Mouse (Mus musculus): Measurements from ENCODE around the gene Gucy1b2. TPM values are rescaled to one million over a fixed set of nuclear protein-coding genes. Genes with fewer than 3 reads are reported as not detected.

The Gucy1b2 gene
- 0.06 TPM in 1 of 2 replicates, not detected in the other for polyA plus RNA-seq (2015; fragmentation: Nextera tagmentation; extraction: Ambion mirVana)

GRCm38 (mm10) chr14:62456239-62456747 lies at the start of gene Gucy1b2:
Gene Gucy1b2, minus strand, starts transcription at chr14:62456289.
- Histone ChIP-seq H3K4me2 (ENCODE audit: low read depth, low read length) (no peak within 1 kb of the TSS), H3K27me3 (replicated peaks; ENCODE audit: control insufficient read depth, insufficient read depth, low read length) (no peaks in the 10 kb centered on the region), H3K9ac (ENCODE audit: low read depth, low read length) (no peak within 1 kb of the TSS), H3K36me3 (ENCODE audit: control insufficient read depth, insufficient read depth, low read length) (no peaks in the 10 kb centered on the region), H3K27ac (ENCODE audit: low read length) (no peak within 1 kb of the TSS), H3K9me3 (ENCODE audit: control insufficient read depth, low read length) (no peaks in the 10 kb centered on the region), H3K4me1 (ENCODE audit: control insufficient read depth, insufficient read depth, low read length) (no peaks in the 10 kb centered on the region), H3K4me3 (ENCODE audit: low read length) (no peak within 1 kb of the TSS)
- 58% methylated on average over 9 of the region's 9 CpGs for WGBS
- ATAC-seq, result no peak

DNA sequence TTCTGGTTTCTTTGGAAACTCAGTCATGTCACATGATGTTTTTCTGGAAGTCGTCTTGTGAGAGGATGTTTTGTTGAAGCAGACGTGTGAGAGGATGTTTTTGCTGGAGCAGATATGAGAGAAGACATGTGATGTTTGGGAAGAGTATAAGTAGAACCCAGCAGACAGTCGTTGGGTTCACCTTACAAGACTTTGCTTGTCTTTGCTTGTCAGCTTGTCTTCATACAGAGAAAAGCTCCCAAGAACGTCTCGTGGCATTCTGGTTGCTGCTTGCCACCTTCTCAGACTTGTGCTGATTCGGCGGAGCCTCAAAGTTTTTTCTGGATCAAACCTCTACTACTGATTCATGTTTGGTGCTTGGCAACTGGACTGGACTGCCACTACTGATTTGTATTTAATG lies 41.3 kb upstream of the Gucy1b2 start:
- Histone ChIP-seq H3K9me3 (ENCODE audit: control insufficient read depth, low read length) (no peaks in the 10 kb centered on the region), H3K4me3 (ENCODE audit: low read length) (no peak overlapping the region)

GRCm38 (mm10) chr14:62496501-62496900 lies 40.4 kb upstream of the Gucy1b2 start:
- Histone ChIP-seq H3K9ac (ENCODE audit: low read depth, low read length) (no peak overlapping the region), H3K27ac (ENCODE audit: low read length) (no peak overlapping the region), H3K36me3 (ENCODE audit: control insufficient read depth, insufficient read depth, low read length) (no peaks in the 10 kb centered on the region), H3K9me3 (ENCODE audit: control insufficient read depth, low read length) (no peaks in the 10 kb centered on the region), H3K4me3 (ENCODE audit: low read length) (no peak overlapping the region), H3K27me3 (replicated peaks; ENCODE audit: control insufficient read depth, insufficient read depth, low read length) (no peaks in the 10 kb centered on the region), H3K4me1 (ENCODE audit: control insufficient read depth, insufficient read depth, low read length) (no peaks in the 10 kb centered on the region), H3K4me2 (ENCODE audit: low read depth, low read length) (no peak overlapping the region)
- ATAC-seq, result no peak
- WGBS, result 56% methylated on average over 1 of the region's 1 CpGs

More for the DNA sequence above, 41.3 kb upstream of the Gucy1b2 start:
- Histone ChIP-seq H3K9ac (ENCODE audit: low read depth, low read length) (no peak overlapping the region), H3K27me3 (replicated peaks; ENCODE audit: control insufficient read depth, insufficient read depth, low read length) (no peaks in the 10 kb centered on the region), H3K27ac (ENCODE audit: low read length) (no peak overlapping the region), H3K4me1 (ENCODE audit: control insufficient read depth, insufficient read depth, low read length) (no peaks in the 10 kb centered on the region), H3K4me2 (ENCODE audit: low read depth, low read length) (no peak overlapping the region), H3K36me3 (ENCODE audit: control insufficient read depth, insufficient read depth, low read length) (no peaks in the 10 kb centered on the region)
- 72% methylated on average over 7 of the region's 7 CpGs for WGBS
- no peak for ATAC-seq

GRCm38 (mm10) chr14:62493456-62493855 lies 37.4 kb upstream of the Gucy1b2 start:
- no peaks in the 10 kb centered on the region for H3K9me3 ChIP-seq (ENCODE audit: control insufficient read depth, low read length)
- H3K4me2 ChIP-seq (ENCODE audit: low read depth, low read length), result no peak overlapping the region
- no peaks in the 10 kb centered on the region for H3K4me1 ChIP-seq (ENCODE audit: control insufficient read depth, insufficient read depth, low read length)
- H3K9ac ChIP-seq (ENCODE audit: low read depth, low read length), result no peak overlapping the region
- H3K27ac ChIP-seq (ENCODE audit: low read length), result no peak overlapping the region
- no peak overlapping the region for H3K4me3 ChIP-seq (ENCODE audit: low read length)
- WGBS, result 77% methylated on average over 5 of the region's 5 CpGs
- no peaks in the 10 kb centered on the region for H3K36me3 ChIP-seq (ENCODE audit: control insufficient read depth, insufficient read depth, low read length)
- no peaks in the 10 kb centered on the region for H3K27me3 ChIP-seq (replicated peaks; ENCODE audit: control insufficient read depth, insufficient read depth, low read length)
- ATAC-seq, result no peak

DNA sequence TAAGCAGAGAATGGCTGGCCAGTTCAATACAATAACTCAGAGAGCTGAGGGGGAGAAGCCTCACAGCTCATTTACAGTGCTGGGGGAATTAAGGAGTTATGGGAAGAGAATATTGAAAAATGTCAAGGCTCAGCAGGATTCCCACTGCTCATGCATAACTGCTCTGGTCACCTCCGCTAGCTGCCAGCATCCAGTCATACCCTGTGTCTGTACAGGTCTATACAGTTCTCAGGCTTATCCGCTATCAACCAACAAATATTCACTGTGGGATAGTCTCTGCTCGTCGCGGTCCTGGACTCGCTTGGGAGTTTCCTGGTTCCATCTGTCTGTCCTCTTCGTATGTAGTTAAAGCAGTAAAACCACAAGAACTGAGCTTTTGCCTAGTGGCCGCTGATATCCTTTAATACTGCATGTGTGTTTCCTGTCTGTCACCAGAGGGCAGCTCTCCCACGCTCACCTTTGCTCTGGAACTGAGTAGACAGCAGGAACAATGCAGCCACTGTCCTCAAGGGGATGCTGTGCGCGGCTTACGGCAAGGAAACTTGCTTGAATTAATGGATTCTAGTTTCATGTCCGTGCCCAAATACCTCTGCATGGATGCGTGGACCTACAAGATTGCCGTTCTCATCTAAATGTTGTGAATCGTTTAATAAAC lies 36.2 kb upstream of the Gucy1b2 start:
- H3K9me3 ChIP-seq (ENCODE audit: control insufficient read depth, low read length), result no peaks in the 10 kb centered on the region
- ATAC-seq, result peak; percentile 78
- no peak overlapping the region for H3K9ac ChIP-seq (ENCODE audit: low read depth, low read length)
- WGBS, result 32% methylated on average over 16 of the region's 16 CpGs
- H3K36me3 ChIP-seq (ENCODE audit: control insufficient read depth, insufficient read depth, low read length), result no peaks in the 10 kb centered on the region
- no peak overlapping the region for H3K4me3 ChIP-seq (ENCODE audit: low read length)
- no peaks in the 10 kb centered on the region for H3K27me3 ChIP-seq (replicated peaks; ENCODE audit: control insufficient read depth, insufficient read depth, low read length)
- H3K4me1 ChIP-seq (ENCODE audit: control insufficient read depth, insufficient read depth, low read length), result no peaks in the 10 kb centered on the region
- H3K4me2 ChIP-seq (ENCODE audit: low read depth, low read length), result no peak overlapping the region
- H3K27ac ChIP-seq (ENCODE audit: low read length), result no peak overlapping the region

GRCm38 (mm10) chr14:62488270-62488669 lies 32.2 kb upstream of the Gucy1b2 start:
- Histone ChIP-seq H3K4me2 (ENCODE audit: low read depth, low read length) (no peak overlapping the region), H3K4me3 (ENCODE audit: low read length) (no peak overlapping the region), H3K9me3 (ENCODE audit: control insufficient read depth, low read length) (no peaks in the 10 kb centered on the region), H3K9ac (ENCODE audit: low read depth, low read length) (no peak overlapping the region), H3K27me3 (replicated peaks; ENCODE audit: control insufficient read depth, insufficient read depth, low read length) (no peaks in the 10 kb centered on the region), H3K27ac (ENCODE audit: low read length) (no peak overlapping the region), H3K36me3 (ENCODE audit: control insufficient read depth, insufficient read depth, low read length) (no peaks in the 10 kb centered on the region), H3K4me1 (ENCODE audit: control insufficient read depth, insufficient read depth, low read length) (no peaks in the 10 kb centered on the region)
- ATAC-seq, result no peak
- WGBS, result 87% methylated on average over 7 of the region's 7 CpGs

DNA sequence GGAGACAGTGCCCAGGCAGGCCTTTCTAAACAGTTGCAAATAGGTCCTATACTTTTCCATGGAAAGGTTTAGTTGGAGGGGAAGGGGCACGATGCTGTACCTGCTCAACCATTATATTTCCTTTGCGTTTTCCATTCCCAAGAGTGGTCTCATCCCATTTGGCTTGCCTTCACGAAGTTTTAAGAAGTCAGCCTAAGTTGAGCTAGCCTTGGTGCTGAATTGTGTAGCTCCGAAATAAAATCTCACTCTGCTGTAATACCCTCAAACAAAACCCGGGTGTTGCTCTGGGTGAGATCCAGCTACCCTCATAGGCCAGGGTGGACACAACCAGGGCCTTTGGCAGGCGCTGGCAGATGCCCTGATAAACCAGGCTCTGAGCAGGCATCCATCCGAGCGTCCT lies 25.3 kb upstream of the Gucy1b2 start:
- Histone ChIP-seq H3K27ac (ENCODE audit: low read length) (no peak overlapping the region), H3K4me3 (ENCODE audit: low read length) (no peak overlapping the region), H3K36me3 (ENCODE audit: control insufficient read depth, insufficient read depth, low read length) (no peaks in the 10 kb centered on the region), H3K27me3 (replicated peaks; ENCODE audit: control insufficient read depth, insufficient read depth, low read length) (no peaks in the 10 kb centered on the region), H3K9ac (ENCODE audit: low read depth, low read length) (no peak overlapping the region), H3K4me1 (ENCODE audit: control insufficient read depth, insufficient read depth, low read length) (no peaks in the 10 kb centered on the region), H3K4me2 (ENCODE audit: low read depth, low read length) (no peak overlapping the region), H3K9me3 (ENCODE audit: control insufficient read depth, low read length) (no peaks in the 10 kb centered on the region)
- whole genome bisulfite sequencing, result 42% methylated on average over 8 of the region's 8 CpGs
- ATAC-seq, result no peak

- Histone ChIP-seq H3K4me3 (ENCODE audit: low read length) (no peak overlapping the region), H3K4me1 (ENCODE audit: control insufficient read depth, insufficient read depth, low read length) (no peaks in the 10 kb centered on the region), H3K27ac (ENCODE audit: low read length) (no peak overlapping the region), H3K36me3 (ENCODE audit: control insufficient read depth, insufficient read depth, low read length) (no peaks in the 10 kb centered on the region), H3K27me3 (replicated peaks; ENCODE audit: control insufficient read depth, insufficient read depth, low read length) (no peaks in the 10 kb centered on the region), H3K9ac (ENCODE audit: low read depth, low read length) (no peak overlapping the region), H3K9me3 (ENCODE audit: control insufficient read depth, low read length) (no peaks in the 10 kb centered on the region), H3K4me2 (ENCODE audit: low read depth, low read length) (no peak overlapping the region)
- no peak for ATAC-seq
- WGBS, result 45% methylated on average over 6 of the region's 6 CpGs
Measured at GRCm38 (mm10) chr14:62479395-62479794, 23.3 kb upstream of the Gucy1b2 start.

- ATAC-seq, result no peak
- H3K9me3 ChIP-seq (ENCODE audit: control insufficient read depth, low read length), result no peaks in the 10 kb centered on the region
- H3K36me3 ChIP-seq (ENCODE audit: control insufficient read depth, insufficient read depth, low read length), result no peaks in the 10 kb centered on the region
- H3K4me3 ChIP-seq (ENCODE audit: low read length), result no peak overlapping the region
- 71% methylated on average over 1 of the region's 1 CpGs for WGBS
- H3K9ac ChIP-seq (ENCODE audit: low read depth, low read length), result no peak overlapping the region
- no peak overlapping the region for H3K4me2 ChIP-seq (ENCODE audit: low read depth, low read length)
- H3K4me1 ChIP-seq (ENCODE audit: control insufficient read depth, insufficient read depth, low read length), result no peaks in the 10 kb centered on the region
- no peaks in the 10 kb centered on the region for H3K27me3 ChIP-seq (replicated peaks; ENCODE audit: control insufficient read depth, insufficient read depth, low read length)
- no peak overlapping the region for H3K27ac ChIP-seq (ENCODE audit: low read length)
Measured at GRCm38 (mm10) chr14:62474481-62474880, 18.4 kb upstream of the Gucy1b2 start.

DNA sequence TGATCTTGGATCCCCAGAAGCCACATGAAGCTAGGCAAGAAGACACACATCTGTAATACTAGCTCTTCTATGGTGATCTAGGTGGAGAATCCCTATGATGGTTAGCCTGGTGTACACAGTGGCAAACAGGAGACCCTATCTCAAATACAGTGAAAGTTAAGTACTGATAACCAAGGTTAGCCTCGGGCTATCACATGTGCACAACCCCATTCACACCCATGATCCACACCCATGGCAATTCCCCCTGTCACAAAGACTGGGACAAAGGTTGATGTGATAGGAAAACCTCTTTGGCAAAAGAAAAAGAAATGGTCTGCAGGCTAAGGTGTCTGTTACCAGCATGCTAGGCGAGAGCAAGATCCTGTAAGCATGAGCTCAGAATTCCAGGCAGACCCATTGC lies 16.0 kb upstream of the Gucy1b2 start:
- H3K4me1 ChIP-seq (ENCODE audit: control insufficient read depth, insufficient read depth, low read length), result no peaks in the 10 kb centered on the region
- WGBS, result 56% methylated on average over 2 of the region's 2 CpGs
- peak; percentile 51 for ATAC-seq
- no peak overlapping the region for H3K4me2 ChIP-seq (ENCODE audit: low read depth, low read length)
- H3K36me3 ChIP-seq (ENCODE audit: control insufficient read depth, insufficient read depth, low read length), result no peaks in the 10 kb centered on the region
- no peak overlapping the region for H3K4me3 ChIP-seq (ENCODE audit: low read length)
- H3K9me3 ChIP-seq (ENCODE audit: control insufficient read depth, low read length), result no peaks in the 10 kb centered on the region
- no peaks in the 10 kb centered on the region for H3K27me3 ChIP-seq (replicated peaks; ENCODE audit: control insufficient read depth, insufficient read depth, low read length)
- H3K27ac ChIP-seq (ENCODE audit: low read length), result no peak overlapping the region
- no peak overlapping the region for H3K9ac ChIP-seq (ENCODE audit: low read depth, low read length)
